Mouse (Mus musculus): ENCODE measurements around the gene Dyx1c1. TPM values are rescaled to one million over a fixed set of nuclear protein-coding genes. Genes with fewer than 3 reads are reported as not detected.

Gene Dyx1c1
- polyA plus RNA-seq, 1 experiment, result not detected

- 13% methylated on average over 11 of the region's 11 CpGs for WGBS
- Histone ChIP-seq H3K4me3 (ENCODE audit: insufficient read depth, low read depth, low read length) (peak overlapping the region; percentile 3; the same call in 1 of the 2 replicates), H3K27ac (ENCODE audit: insufficient read depth, low read depth, low read length) (peak overlapping the region; percentile 57; the same call in 1 of the 2 replicates), H3K4me1 (ENCODE audit: control insufficient read depth, insufficient read depth, low read length) (peaks cover 3% of the 10 kb centered on the region)
- no peak for TF ChIP-seq POLR2A (IDR thresholded peaks at IDR 0.05; ENCODE audit: insufficient read depth, low read depth, low read length)
- TF ChIP-seq CTCF (IDR thresholded peaks at IDR 0.05; ENCODE audit: insufficient read depth, low read depth, low read length), result peak; percentile 68
Measured at GRCm38 (mm10) chr9:72968349-72969061, 9.9 kb downstream of the Dyx1c1 start.

- WGBS, result 77% methylated on average over 7 of the region's 7 CpGs
- H3K4me3 ChIP-seq (ENCODE audit: insufficient read depth, low read depth, low read length), result no peak overlapping the region
- H3K27ac ChIP-seq (ENCODE audit: insufficient read depth, low read depth, low read length), result no peak overlapping the region
- TF ChIP-seq POLR2A (IDR thresholded peaks at IDR 0.05; ENCODE audit: insufficient read depth, low read depth, low read length) (no peak), CTCF (IDR thresholded peaks at IDR 0.05; ENCODE audit: insufficient read depth, low read depth, low read length) (no peak)
- H3K4me1 ChIP-seq (ENCODE audit: control insufficient read depth, insufficient read depth, low read length), result peaks cover 3% of the 10 kb centered on the region
Measured at GRCm38 (mm10) chr9:72969874-72970273, 11.3 kb downstream of the Dyx1c1 start.

GRCm38 (mm10) chr9:72972435-72972834, 13.8 kb downstream of the Dyx1c1 start:
- 79% methylated on average over 5 of the region's 5 CpGs for WGBS
- TF ChIP-seq POLR2A (IDR thresholded peaks at IDR 0.05; ENCODE audit: insufficient read depth, low read depth, low read length) (no peak), CTCF (IDR thresholded peaks at IDR 0.05; ENCODE audit: insufficient read depth, low read depth, low read length) (no peak)
- no peak overlapping the region for H3K27ac ChIP-seq (ENCODE audit: insufficient read depth, low read depth, low read length)
- peaks cover 3% of the 10 kb centered on the region for H3K4me1 ChIP-seq (ENCODE audit: control insufficient read depth, insufficient read depth, low read length)
- H3K4me3 ChIP-seq (ENCODE audit: insufficient read depth, low read depth, low read length), result no peak overlapping the region

GRCm38 (mm10) chr9:72972984-72973383, 14.4 kb downstream of the Dyx1c1 start:
- Histone ChIP-seq H3K27ac (ENCODE audit: insufficient read depth, low read depth, low read length) (no peak overlapping the region), H3K4me3 (ENCODE audit: insufficient read depth, low read depth, low read length) (no peak overlapping the region), H3K4me1 (ENCODE audit: control insufficient read depth, insufficient read depth, low read length) (peaks cover 3% of the 10 kb centered on the region)
- no peak for TF ChIP-seq POLR2A (IDR thresholded peaks at IDR 0.05; ENCODE audit: insufficient read depth, low read depth, low read length)
- no peak for TF ChIP-seq CTCF (IDR thresholded peaks at IDR 0.05; ENCODE audit: insufficient read depth, low read depth, low read length)

- TF ChIP-seq CTCF (IDR thresholded peaks at IDR 0.05; ENCODE audit: insufficient read depth, low read depth, low read length), result no peak
- no peak for TF ChIP-seq POLR2A (IDR thresholded peaks at IDR 0.05; ENCODE audit: insufficient read depth, low read depth, low read length)
- H3K4me3 ChIP-seq (ENCODE audit: insufficient read depth, low read depth, low read length), result no peak overlapping the region
- 92% methylated on average over 5 of the region's 5 CpGs for WGBS
Measured at GRCm38 (mm10) chr9:72974734-72975133, 16.1 kb downstream of the Dyx1c1 start.

GRCm38 (mm10) chr9:72975242-72975641, 16.7 kb downstream of the Dyx1c1 start:
- Histone ChIP-seq H3K27ac (ENCODE audit: insufficient read depth, low read depth, low read length) (no peak overlapping the region), H3K4me1 (ENCODE audit: control insufficient read depth, insufficient read depth, low read length) (no peaks in the 10 kb centered on the region), H3K4me3 (ENCODE audit: insufficient read depth, low read depth, low read length) (no peak overlapping the region)
- WGBS, result 95% methylated on average over 1 of the region's 1 CpGs
- TF ChIP-seq CTCF (IDR thresholded peaks at IDR 0.05; ENCODE audit: insufficient read depth, low read depth, low read length) (no peak), POLR2A (IDR thresholded peaks at IDR 0.05; ENCODE audit: insufficient read depth, low read depth, low read length) (no peak)

More at GRCm38 (mm10) chr9:72974734-72975133, 16.1 kb downstream of the Dyx1c1 start:
- H3K4me1 ChIP-seq (ENCODE audit: control insufficient read depth, insufficient read depth, low read length), result no peaks in the 10 kb centered on the region
- no peak overlapping the region for H3K27ac ChIP-seq (ENCODE audit: insufficient read depth, low read depth, low read length)

GRCm38 (mm10) chr9:72983066-72983465, 24.5 kb downstream of the Dyx1c1 start:
- H3K4me3 ChIP-seq (ENCODE audit: insufficient read depth, low read depth, low read length), result no peak overlapping the region
- H3K4me1 ChIP-seq (ENCODE audit: control insufficient read depth, insufficient read depth, low read length), result no peaks in the 10 kb centered on the region; the same call in 1 of the 2 replicates
- TF ChIP-seq CTCF (IDR thresholded peaks at IDR 0.05; ENCODE audit: insufficient read depth, low read depth, low read length) (no peak), POLR2A (IDR thresholded peaks at IDR 0.05; ENCODE audit: insufficient read depth, low read depth, low read length) (no peak)
- no peak overlapping the region for H3K27ac ChIP-seq (ENCODE audit: insufficient read depth, low read depth, low read length)
- WGBS, result 75% methylated on average over 2 of the region's 2 CpGs

GRCm38 (mm10) chr9:72985250-72986220, 26.9 kb downstream of the Dyx1c1 start, which contains the start of the genes Ccpg1os and Ccpg1:
Gene Ccpg1os, minus strand, starts transcription at chr9:72985382.
Gene Ccpg1, plus strand, starts transcription at chr9:72985429.
- TF ChIP-seq CTCF (IDR thresholded peaks at IDR 0.05; ENCODE audit: insufficient read depth, low read depth, low read length), result no peak
- peak; percentile 83 for TF ChIP-seq POLR2A (IDR thresholded peaks at IDR 0.05; ENCODE audit: insufficient read depth, low read depth, low read length)
- Histone ChIP-seq H3K27ac (ENCODE audit: insufficient read depth, low read depth, low read length) (peak within 1 kb of the TSS; percentile 85), H3K4me1 (ENCODE audit: control insufficient read depth, insufficient read depth, low read length) (no peaks in the 10 kb centered on the region; the same call in 1 of the 2 replicates), H3K4me3 (ENCODE audit: insufficient read depth, low read depth, low read length) (peak within 1 kb of the TSS; percentile 86)
- WGBS, result under 1% methylated on average over 88 of the region's 88 CpGs
